Mouse (Mus musculus) midbrain, embryonic 12.5 days (tissue): Measurements from ENCODE around the gene Ralgds. TPM values are rescaled to one million over a fixed set of nuclear protein-coding genes. Genes with fewer than 3 reads are reported as not detected.
A peak's percentile ranks its signal among the peaks of the same experiment; 100 is the strongest.

Source experiments
- ATAC-seq: fragments of 200-750 bp; cut with Nextera tagmentation; 2 replicates; pipeline ENCODE4 v1.8.0; 2017; ENCODE audit warnings: low read depth, moderate TSS enrichment, moderate library complexity; ENCODE audit not compliant: low FRiP score
- H3K27ac ChIP-seq: fragments of 300-500 bp; sonication (generic); replicated peaks from 2 replicates; pipeline ENCODE4 v1.5.1; 2016; ENCODE audit warnings: mild to moderate bottlenecking
- H3K27me3 ChIP-seq: fragments of 300-500 bp; sonication (generic); 2 replicates; pipeline ENCODE4 v1.6.1; 2016; ENCODE audit warnings: mild to moderate bottlenecking
- H3K36me3 ChIP-seq: fragments of 300-500 bp; sonication (generic); 2 replicates; pipeline ENCODE4 v1.6.1; 2016
- H3K4me1 ChIP-seq: fragments of 300-500 bp; sonication (generic); 2 replicates; pipeline ENCODE4 v1.6.1; 2016
- H3K4me2 ChIP-seq: fragments of 300-500 bp; sonication (generic); replicated peaks from 2 replicates; pipeline ENCODE4 v1.6.1; 2016; ENCODE audit warnings: mild to moderate bottlenecking, moderate library complexity
- H3K4me3 ChIP-seq: fragments of 300-500 bp; sonication (generic); 2 replicates; pipeline ENCODE4 v1.5.1; 2016; ENCODE audit warnings: mild to moderate bottlenecking
- H3K9ac ChIP-seq: fragments of 300-500 bp; sonication (generic); replicated peaks from 2 replicates; pipeline ENCODE4 v1.6.1; 2016; ENCODE audit warnings: mild to moderate bottlenecking, moderate library complexity
- H3K9me3 ChIP-seq: fragments of 300-500 bp; sonication (generic); 2 replicates; pipeline ENCODE4 v1.6.1; 2016; ENCODE audit warnings: mild to moderate bottlenecking
- WGBS: fragments of 180-500 bp; shearing (Covaris S2); methylation state at CpG from one replicate; pipeline ENCODE4 v1.1.7; 2016; 5-methylcytosine and 5-hydroxymethylcytosine counted together
- polyA plus RNA-seq: library from polyadenylated mRNA; unstranded; fragments of >200 nt; fragmentation: Nextera tagmentation; extraction: Ambion mirVana; gene quantifications from 2 replicates; pipeline ENCODE4 v1.2.1, GENCODE M21; 2016

The Ralgds gene
- polyA plus RNA-seq, 1 experiment from 2014 or later = 87.6 TPM

- WGBS = 17% methylated on average over 11 of the region's 11 CpGs
Measured at GRCm38 (mm10) chr2:28525219-28525942, 12.5 kb downstream of the Ralgds start.

GRCm38 (mm10) chr2:28525943-28526876 lies 13.3 kb downstream of the Ralgds start:
- peaks cover 68% of the 10 kb centered on the region for H3K4me1 ChIP-seq

More at GRCm38 (mm10) chr2:28525219-28525942, 12.5 kb downstream of the Ralgds start:
- H3K4me3 ChIP-seq = no peak overlapping the region
- no peaks in the 10 kb centered on the region for H3K9me3 ChIP-seq
- H3K36me3 ChIP-seq = no peaks in the 10 kb centered on the region
- peak overlapping the region; percentile 45 for H3K9ac ChIP-seq
- H3K4me2 ChIP-seq = peak overlapping the region; percentile 25
- no peaks in the 10 kb centered on the region for H3K27me3 ChIP-seq
- ATAC-seq = peak; percentile 88
- H3K4me1 ChIP-seq = peaks cover 65% of the 10 kb centered on the region
- H3K27ac ChIP-seq = peak overlapping the region; percentile 90

GRCm38 (mm10) chr2:28527436-28528353 lies 14.8 kb downstream of the Ralgds start:
- ATAC-seq = no peak
- 87% methylated on average over 20 of the region's 20 CpGs for WGBS
- peaks cover 82% of the 10 kb centered on the region for H3K4me1 ChIP-seq
- no peak overlapping the region for H3K4me3 ChIP-seq
- H3K27ac ChIP-seq = peak overlapping the region; percentile 25; the same call in 1 of the 2 replicates
- H3K27me3 ChIP-seq = no peaks in the 10 kb centered on the region
- H3K4me2 ChIP-seq = no peak overlapping the region
- no peaks in the 10 kb centered on the region for H3K36me3 ChIP-seq
- H3K9ac ChIP-seq = peak overlapping the region; percentile 20; the same call in 1 of the 2 replicates
- no peaks in the 10 kb centered on the region for H3K9me3 ChIP-seq

More at GRCm38 (mm10) chr2:28525943-28526876, 13.3 kb downstream of the Ralgds start:
- Histone ChIP-seq H3K27me3 (no peaks in the 10 kb centered on the region), H3K27ac (peak overlapping the region; percentile 90), H3K36me3 (no peaks in the 10 kb centered on the region), H3K4me2 (peak overlapping the region; percentile 25), H3K9ac (peak overlapping the region; percentile 45), H3K4me3 (no peak overlapping the region), H3K9me3 (no peaks in the 10 kb centered on the region)
- WGBS = 41% methylated on average over 11 of the region's 12 CpGs
- ATAC-seq = peak; percentile 28; the same call in 1 of the 2 replicates

- WGBS = 90% methylated on average over 7 of the region's 7 CpGs
- Histone ChIP-seq H3K27ac (no peak overlapping the region), H3K9ac (peak overlapping the region; percentile 20; the same call in 1 of the 2 replicates), H3K4me3 (no peak overlapping the region), H3K27me3 (no peaks in the 10 kb centered on the region), H3K4me2 (no peak overlapping the region), H3K4me1 (peaks cover 88% of the 10 kb centered on the region), H3K36me3 (no peaks in the 10 kb centered on the region), H3K9me3 (no peaks in the 10 kb centered on the region)
- no peak for ATAC-seq
Measured at GRCm38 (mm10) chr2:28528354-28528730, 15.4 kb downstream of the Ralgds start.

GRCm38 (mm10) chr2:28529856-28530255 lies 16.9 kb downstream of the Ralgds start:
- no peaks in the 10 kb centered on the region for H3K27me3 ChIP-seq
- ATAC-seq = no peak
- WGBS = 74% methylated on average over 4 of the region's 4 CpGs
- no peaks in the 10 kb centered on the region for H3K36me3 ChIP-seq
- no peak overlapping the region for H3K27ac ChIP-seq
- no peak overlapping the region for H3K4me2 ChIP-seq
- H3K4me3 ChIP-seq = no peak overlapping the region
- H3K9me3 ChIP-seq = no peaks in the 10 kb centered on the region
- H3K9ac ChIP-seq = 0 out of 2 replicates have a peak overlapping the region, but pooled peaks have one; percentile 20
- peaks cover 89% of the 10 kb centered on the region for H3K4me1 ChIP-seq

- H3K4me3 ChIP-seq = no peak overlapping the region
- H3K4me1 ChIP-seq = peaks cover 89% of the 10 kb centered on the region
- no peaks in the 10 kb centered on the region for H3K36me3 ChIP-seq
- H3K9me3 ChIP-seq = no peaks in the 10 kb centered on the region
- ATAC-seq = no peak
- no peak overlapping the region for H3K4me2 ChIP-seq
- H3K27me3 ChIP-seq = no peaks in the 10 kb centered on the region
- WGBS = 56% methylated on average over 7 of the region's 7 CpGs
- 0 out of 2 replicates have a peak overlapping the region, but pooled peaks have one; percentile 1 for H3K27ac ChIP-seq
- H3K9ac ChIP-seq = peak overlapping the region; percentile 11; the same call in 1 of the 2 replicates
Measured at GRCm38 (mm10) chr2:28530311-28530710, 17.4 kb downstream of the Ralgds start.

- peak overlapping the region; percentile 72 for H3K9ac ChIP-seq
- H3K27me3 ChIP-seq = no peaks in the 10 kb centered on the region
- H3K4me3 ChIP-seq = peak overlapping the region; percentile 53
- H3K36me3 ChIP-seq = no peaks in the 10 kb centered on the region
- peak; percentile 87 for ATAC-seq
- H3K27ac ChIP-seq = peak overlapping the region; percentile 76
- 3% methylated on average over 49 of the region's 49 CpGs for WGBS
- no peaks in the 10 kb centered on the region for H3K9me3 ChIP-seq
- H3K4me1 ChIP-seq = peaks cover 94% of the 10 kb centered on the region
- peak overlapping the region; percentile 86 for H3K4me2 ChIP-seq
Measured at GRCm38 (mm10) chr2:28532938-28533771, 20.2 kb downstream of the Ralgds start.

- no peaks in the 10 kb centered on the region for H3K27me3 ChIP-seq
- H3K4me2 ChIP-seq = peak overlapping the region; percentile 86
- no peaks in the 10 kb centered on the region for H3K36me3 ChIP-seq
- H3K9me3 ChIP-seq = no peaks in the 10 kb centered on the region
- peak overlapping the region; percentile 76 for H3K27ac ChIP-seq
- 0 out of 2 replicates have a peak, but pooled peaks have one; percentile 3 for ATAC-seq
- peaks cover 95% of the 10 kb centered on the region for H3K4me1 ChIP-seq
- H3K9ac ChIP-seq = peak overlapping the region; percentile 72
- H3K4me3 ChIP-seq = peak overlapping the region; percentile 53
- WGBS = 67% methylated on average over 7 of the region's 7 CpGs
Measured at GRCm38 (mm10) chr2:28533901-28534435, 21.0 kb downstream of the Ralgds start.

- peak overlapping the region; percentile 72 for H3K9ac ChIP-seq
- peak overlapping the region; percentile 86 for H3K4me2 ChIP-seq
- H3K27me3 ChIP-seq = no peaks in the 10 kb centered on the region
- H3K9me3 ChIP-seq = no peaks in the 10 kb centered on the region
- WGBS = 31% methylated on average over 11 of the region's 11 CpGs
- H3K27ac ChIP-seq = peak overlapping the region; percentile 76
- no peak for ATAC-seq
- H3K4me1 ChIP-seq = peaks cover 96% of the 10 kb centered on the region
- peak overlapping the region; percentile 19 for H3K4me3 ChIP-seq
- H3K36me3 ChIP-seq = no peaks in the 10 kb centered on the region
Measured at GRCm38 (mm10) chr2:28534436-28535262, 21.7 kb downstream of the Ralgds start.

- Histone ChIP-seq H3K9me3 (no peaks in the 10 kb centered on the region), H3K4me1 (peaks cover 96% of the 10 kb centered on the region), H3K27ac (peak overlapping the region; percentile 76), H3K4me3 (no peak overlapping the region), H3K9ac (peak overlapping the region; percentile 72; the same call in 1 of the 2 replicates), H3K4me2 (peak overlapping the region; percentile 86), H3K36me3 (0 out of 2 replicates have a peak, but pooled peaks cover under 1% of the 10 kb centered on the region), H3K27me3 (no peaks in the 10 kb centered on the region)
- no peak for ATAC-seq
- 41% methylated on average over 4 of the region's 4 CpGs for WGBS
Measured at GRCm38 (mm10) chr2:28535263-28535540, 22.3 kb downstream of the Ralgds start.
